Mouse (Mus musculus) intestine, embryonic 15.5 days (tissue): ENCODE measurements around the gene Ppp1r13l. TPM values are rescaled to one million over a fixed set of nuclear protein-coding genes. Genes with fewer than 3 reads are reported as not detected.

Experiments
- ATAC-seq: fragments of 200-750 bp; cut with Nextera tagmentation; 2 replicates; pipeline ENCODE4 v1.8.0; 2017; ENCODE audit warnings: moderate TSS enrichment, moderate library complexity
- H3K27ac ChIP-seq: fragments of 300-500 bp; sonication (generic); 2 replicates; pipeline ENCODE4 v1.5.1; 2015; ENCODE audit warnings: mild to moderate bottlenecking, inconsistent platforms
- H3K27me3 ChIP-seq: fragments of 300-500 bp; sonication (generic); replicated peaks from 2 replicates; pipeline ENCODE4 v1.6.1; 2015; ENCODE audit warnings: inconsistent platforms
- H3K36me3 ChIP-seq: fragments of 300-500 bp; sonication (generic); 2 replicates; pipeline ENCODE4 v1.6.1; 2015; ENCODE audit warnings: inconsistent platforms
- H3K4me1 ChIP-seq: fragments of 300-500 bp; sonication (generic); replicated peaks from 2 replicates; pipeline ENCODE4 v1.6.1; 2015; ENCODE audit warnings: inconsistent platforms
- H3K4me2 ChIP-seq: fragments of 300-500 bp; sonication (generic); replicated peaks from 2 replicates; pipeline ENCODE4 v1.6.1; 2015; ENCODE audit warnings: mild to moderate bottlenecking, inconsistent platforms
- H3K4me3 ChIP-seq: fragments of 300-500 bp; sonication (generic); replicated peaks from 2 replicates; pipeline ENCODE4 v1.5.1; 2015; ENCODE audit warnings: inconsistent platforms
- H3K9ac ChIP-seq: fragments of 300-500 bp; sonication (generic); 2 replicates; pipeline ENCODE4 v1.6.1; 2015; ENCODE audit warnings: inconsistent platforms
- H3K9me3 ChIP-seq: fragments of 300-500 bp; sonication (generic); 2 replicates; pipeline ENCODE4 v1.6.1; 2016; ENCODE audit warnings: inconsistent platforms
- WGBS: fragments of 180-500 bp; shearing (Covaris S2); methylation state at CpG from one replicate; pipeline ENCODE4 v1.1.7; 2015; 5-methylcytosine and 5-hydroxymethylcytosine counted together
- polyA plus RNA-seq: library from polyadenylated mRNA; unstranded; fragments of >200 nt; fragmentation: Nextera tagmentation; extraction: Ambion mirVana; gene quantifications from 2 replicates; pipeline ENCODE4 v1.2.1, GENCODE M21; 2015

The Ppp1r13l gene
- polyA plus RNA-seq, 1 experiment from 2014 or later: 4.8 TPM

DNA sequence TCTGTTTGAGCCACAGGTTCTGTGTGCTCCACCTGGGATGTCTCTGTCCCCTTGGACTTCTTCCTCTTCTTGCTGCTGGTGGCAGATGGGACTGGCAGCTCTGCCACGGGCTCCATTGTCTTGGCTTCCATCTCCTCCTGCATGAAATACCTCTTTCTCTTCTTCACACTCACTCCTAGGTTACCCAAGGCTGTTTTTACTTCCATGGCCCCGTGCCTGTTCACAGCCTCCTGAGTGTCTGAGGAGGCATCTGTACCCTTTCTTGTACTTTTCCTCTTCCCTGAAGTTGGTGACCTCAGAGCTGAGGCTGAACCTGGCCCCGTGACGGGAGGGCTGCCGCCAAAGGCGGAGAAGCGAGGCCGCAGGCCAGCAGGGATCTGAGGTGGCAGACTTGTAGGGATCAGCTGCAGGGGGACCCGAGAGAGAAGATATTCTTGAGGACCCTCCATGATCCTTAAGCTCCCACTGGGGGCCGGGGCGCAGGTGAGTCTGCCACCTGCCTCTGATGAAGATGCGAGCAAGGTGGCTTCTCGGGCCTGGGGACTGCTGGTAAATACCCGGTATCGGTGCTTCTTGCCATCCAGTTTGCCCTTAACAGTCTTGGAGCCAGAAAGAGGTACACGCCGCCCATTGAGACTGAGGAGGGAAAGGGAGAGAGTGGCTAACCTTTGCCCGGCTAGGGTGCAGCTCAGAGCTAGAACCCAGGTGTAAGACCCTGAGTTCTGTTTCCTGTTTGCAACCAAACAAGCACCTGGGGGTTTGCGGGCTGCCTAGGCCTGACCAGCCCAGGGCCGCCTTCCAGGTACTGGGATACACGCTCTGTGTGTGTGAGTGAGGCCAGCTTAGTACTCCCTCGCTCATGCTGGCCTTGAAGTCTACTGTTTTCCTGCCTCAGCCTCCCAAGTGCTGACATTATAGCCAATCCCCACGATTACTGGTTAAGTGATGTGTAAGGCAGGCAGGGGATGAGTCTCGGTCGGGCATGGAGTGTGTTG lies 1.9 kb upstream of the Ppp1r13l start:
- no peaks in the 10 kb centered on the region for H3K27me3 ChIP-seq
- H3K36me3 ChIP-seq: peaks cover 15% of the 10 kb centered on the region; the same call in 1 of the 2 replicates
- no peak for ATAC-seq
- H3K4me2 ChIP-seq: peak overlapping the region; percentile 99
- H3K4me1 ChIP-seq: peaks cover 29% of the 10 kb centered on the region
- H3K9ac ChIP-seq: no peak overlapping the region
- WGBS: 87% methylated on average over 25 of the region's 25 CpGs
- no peaks in the 10 kb centered on the region for H3K9me3 ChIP-seq
- peak overlapping the region; percentile 73; the same call in 1 of the 2 replicates for H3K4me3 ChIP-seq
- no peak overlapping the region for H3K27ac ChIP-seq

DNA sequence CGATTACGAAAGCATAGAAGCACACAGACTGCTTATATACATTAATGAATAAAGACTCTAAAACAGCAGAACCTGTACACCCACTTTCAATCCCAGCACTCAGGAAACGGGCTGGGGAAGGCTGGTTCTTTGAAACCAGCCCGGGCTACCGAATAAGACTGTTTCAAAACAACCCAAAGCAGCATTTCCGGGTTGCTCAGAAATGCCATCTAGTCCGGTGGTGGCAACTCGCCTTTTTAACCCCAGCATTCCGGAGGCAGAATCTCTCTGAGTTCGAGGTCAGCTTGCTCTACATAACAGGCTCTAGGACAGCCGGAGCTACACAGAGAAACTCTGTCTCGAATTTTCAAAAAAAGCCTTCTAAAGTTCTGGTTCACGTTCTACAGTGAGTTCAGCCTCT lies 915 bp upstream of the Ppp1r13l start:
- WGBS: 19% methylated on average over 13 of the region's 13 CpGs
- Histone ChIP-seq H3K9ac (peak overlapping the region; percentile 52), H3K27ac (no peak overlapping the region), H3K4me1 (peaks cover 29% of the 10 kb centered on the region), H3K4me2 (peak overlapping the region; percentile 99), H3K27me3 (no peaks in the 10 kb centered on the region), H3K4me3 (peak overlapping the region; percentile 73), H3K36me3 (peaks cover 15% of the 10 kb centered on the region; the same call in 1 of the 2 replicates), H3K9me3 (no peaks in the 10 kb centered on the region)
- no peak for ATAC-seq

DNA sequence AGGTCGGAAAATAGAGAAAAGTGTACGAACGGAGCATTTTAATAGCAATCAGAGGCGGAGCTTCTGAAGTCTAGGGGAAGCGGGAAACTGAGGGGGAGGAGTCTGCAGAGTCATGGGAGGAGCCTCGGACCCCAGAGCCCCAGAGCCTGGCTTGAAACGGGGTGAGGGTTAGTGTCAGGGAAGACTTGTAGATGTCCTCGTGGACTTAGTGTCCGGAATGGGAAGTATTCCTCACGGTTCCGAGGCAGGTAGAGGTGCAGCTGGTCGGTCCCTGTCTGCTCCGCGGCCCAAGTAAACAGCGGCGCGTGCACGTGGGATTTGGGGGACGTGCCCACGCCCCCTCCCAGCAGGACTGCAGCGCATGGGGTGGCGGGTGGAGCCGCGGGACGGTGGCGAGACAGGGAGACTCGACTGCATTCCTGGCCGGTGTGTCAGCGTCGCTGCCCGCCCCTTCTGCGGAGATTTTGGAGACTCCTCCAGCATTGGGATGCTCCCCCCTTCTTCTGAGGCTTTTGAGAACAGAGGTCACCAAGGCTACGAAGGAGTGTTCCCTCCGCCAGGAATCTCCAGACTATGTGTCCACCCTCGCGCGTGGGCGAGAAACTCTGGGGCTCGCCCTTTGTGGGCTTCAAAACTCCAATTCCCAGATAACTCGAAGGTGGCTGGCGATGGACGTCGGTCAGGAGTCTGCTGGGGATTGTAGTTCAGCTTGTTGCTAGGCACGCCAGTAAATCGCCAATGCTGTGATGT lies 518 bp downstream of the Ppp1r13l start:
- Histone ChIP-seq H3K4me3 (peak overlapping the region; percentile 73), H3K4me1 (peaks cover 36% of the 10 kb centered on the region), H3K27me3 (no peaks in the 10 kb centered on the region), H3K27ac (peak overlapping the region; percentile 70), H3K9me3 (no peaks in the 10 kb centered on the region), H3K4me2 (peak overlapping the region; percentile 99), H3K36me3 (peaks cover 15% of the 10 kb centered on the region; the same call in 1 of the 2 replicates), H3K9ac (peak overlapping the region; percentile 52)
- WGBS: under 1% methylated on average over 45 of the region's 45 CpGs
- peak; percentile 79 for ATAC-seq

DNA sequence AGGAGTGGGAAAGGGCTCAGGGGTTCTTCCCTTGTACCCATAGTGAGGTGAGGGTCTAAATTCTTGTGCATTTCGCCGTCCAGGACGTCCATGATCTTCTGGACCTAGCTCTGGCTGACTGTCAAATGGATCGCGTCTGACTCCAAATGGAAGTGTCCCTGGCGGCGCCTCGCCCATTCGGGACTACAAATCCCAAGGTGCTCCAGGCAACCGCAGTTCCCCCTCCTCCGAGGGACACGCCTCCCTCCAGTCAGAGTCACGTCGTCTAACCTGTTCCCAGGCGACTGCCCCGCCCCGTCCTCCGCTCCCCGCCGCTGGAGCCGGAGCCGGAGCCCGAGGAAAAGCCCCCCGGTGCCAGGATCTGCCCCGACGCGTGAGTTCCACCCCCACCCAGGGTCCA lies 1.4 kb downstream of the Ppp1r13l start:
- Histone ChIP-seq H3K4me1 (peaks cover 36% of the 10 kb centered on the region), H3K9ac (peak overlapping the region; percentile 54), H3K27me3 (no peaks in the 10 kb centered on the region), H3K4me3 (peak overlapping the region; percentile 73), H3K27ac (0 out of 2 replicates have a peak overlapping the region, but pooled peaks have one; percentile 18), H3K36me3 (0 out of 2 replicates have a peak, but pooled peaks cover 9% of the 10 kb centered on the region), H3K9me3 (no peaks in the 10 kb centered on the region), H3K4me2 (peak overlapping the region; percentile 99)
- under 1% methylated on average over 27 of the region's 27 CpGs for WGBS
- peak; percentile 82 for ATAC-seq

DNA sequence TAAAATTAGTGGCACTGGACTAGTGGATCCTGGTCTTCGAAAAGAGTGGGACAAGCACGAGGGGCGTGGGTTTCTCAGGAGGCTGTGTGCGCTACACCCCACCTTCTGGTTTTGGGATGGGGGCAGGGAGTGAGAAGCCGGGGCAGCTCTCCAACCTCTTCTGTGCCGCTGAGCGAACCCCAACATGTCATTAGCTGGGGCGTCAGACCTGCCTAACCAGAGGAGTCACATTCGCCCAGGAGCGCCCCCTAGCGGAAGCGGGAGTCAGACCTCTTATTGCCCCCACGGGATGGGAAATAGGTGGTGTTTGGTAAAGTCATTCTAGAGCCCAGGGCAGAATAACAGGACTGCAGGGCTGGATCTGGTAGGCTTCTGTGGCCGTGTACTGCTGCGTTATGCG lies 2.2 kb downstream of the Ppp1r13l start:
- Histone ChIP-seq H3K27ac (no peak overlapping the region), H3K4me3 (peak overlapping the region; percentile 73), H3K9me3 (no peaks in the 10 kb centered on the region), H3K4me2 (peak overlapping the region; percentile 99), H3K4me1 (peaks cover 36% of the 10 kb centered on the region), H3K27me3 (no peaks in the 10 kb centered on the region), H3K36me3 (0 out of 2 replicates have a peak, but pooled peaks cover 6% of the 10 kb centered on the region), H3K9ac (peak overlapping the region; percentile 54; the same call in 1 of the 2 replicates)
- 10% methylated on average over 16 of the region's 16 CpGs for WGBS
- no peak for ATAC-seq

DNA sequence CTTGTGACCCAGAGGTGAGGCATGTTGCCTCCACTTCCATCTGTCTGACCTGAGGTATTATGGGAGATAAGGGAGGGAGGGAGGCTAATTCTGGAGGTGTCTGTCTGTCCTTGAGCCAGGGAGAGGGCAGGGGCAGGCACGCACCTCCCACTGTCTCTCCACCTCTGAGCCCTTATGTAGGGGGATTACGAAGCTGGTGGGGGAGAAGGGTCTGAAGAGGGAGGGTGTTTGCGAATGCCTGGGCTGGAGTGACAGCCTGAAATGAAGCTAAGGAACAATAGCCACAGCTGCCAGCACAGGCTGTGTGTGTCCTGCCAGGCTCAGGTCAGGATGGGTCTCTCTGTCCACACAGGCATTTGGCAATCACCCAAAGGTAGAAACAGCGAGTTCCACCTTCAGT lies 2.7 kb downstream of the Ppp1r13l start:
- Histone ChIP-seq H3K9me3 (no peaks in the 10 kb centered on the region), H3K27me3 (no peaks in the 10 kb centered on the region), H3K4me2 (peak overlapping the region; percentile 99), H3K4me3 (no peak overlapping the region), H3K4me1 (peaks cover 34% of the 10 kb centered on the region), H3K36me3 (0 out of 2 replicates have a peak, but pooled peaks cover 6% of the 10 kb centered on the region), H3K9ac (0 out of 2 replicates have a peak overlapping the region, but pooled peaks have one; percentile 54), H3K27ac (no peak overlapping the region)
- 46% methylated on average over 4 of the region's 4 CpGs for WGBS
- no peak for ATAC-seq

DNA sequence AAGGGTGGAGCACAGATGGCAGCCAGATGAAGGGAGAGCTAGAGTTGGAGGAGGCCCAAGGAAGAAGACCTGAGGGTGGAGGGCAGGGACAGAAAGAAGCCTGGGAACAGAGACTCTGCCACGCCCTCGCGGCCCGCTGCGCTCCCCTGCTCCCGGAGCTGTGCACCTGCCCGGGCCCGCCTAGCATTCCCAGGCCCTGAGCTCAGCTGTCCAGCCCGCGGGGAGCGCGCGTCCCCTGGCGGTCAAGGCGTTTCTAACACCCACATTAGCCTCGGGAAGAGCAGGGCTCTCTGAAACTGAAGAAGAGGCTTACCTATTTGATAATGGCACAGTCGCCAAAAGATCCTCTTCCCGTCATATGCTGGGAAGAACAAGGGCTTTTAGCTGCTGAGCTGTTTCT lies 4.3 kb downstream of the Ppp1r13l start:
- Histone ChIP-seq H3K36me3 (no peaks in the 10 kb centered on the region), H3K4me3 (no peak overlapping the region), H3K9me3 (no peaks in the 10 kb centered on the region), H3K27ac (no peak overlapping the region), H3K9ac (no peak overlapping the region), H3K4me1 (peaks cover 29% of the 10 kb centered on the region), H3K27me3 (no peaks in the 10 kb centered on the region), H3K4me2 (peak overlapping the region; percentile 0; the same call in 1 of the 2 replicates)
- ATAC-seq: peak; percentile 30
- 2% methylated on average over 18 of the region's 18 CpGs for WGBS

DNA sequence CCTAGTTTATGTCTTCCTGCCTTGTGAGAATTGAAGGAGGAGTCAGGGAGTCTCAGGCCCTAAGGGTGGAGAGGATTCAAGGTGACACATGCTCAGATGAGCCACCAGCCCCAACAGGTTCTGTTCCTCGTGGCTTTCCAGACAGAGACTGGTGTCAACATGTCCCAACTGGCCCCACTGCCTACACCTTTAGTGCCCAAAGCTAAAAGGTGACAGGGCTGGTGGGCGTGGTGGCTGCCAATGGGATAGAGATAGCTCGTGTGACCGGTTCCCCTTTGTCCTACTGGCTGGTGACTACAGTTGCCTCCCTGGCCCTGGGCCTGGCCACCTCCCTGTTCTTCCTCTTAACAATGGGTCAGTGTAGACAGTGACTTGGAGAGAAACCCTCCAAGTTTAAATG lies 5.8 kb downstream of the Ppp1r13l start:
- Histone ChIP-seq H3K4me2 (no peak overlapping the region), H3K9me3 (no peaks in the 10 kb centered on the region), H3K36me3 (no peaks in the 10 kb centered on the region), H3K4me1 (peaks cover 33% of the 10 kb centered on the region), H3K4me3 (no peak overlapping the region), H3K27me3 (no peaks in the 10 kb centered on the region), H3K27ac (no peak overlapping the region), H3K9ac (no peak overlapping the region)
- ATAC-seq: no peak
- WGBS: 71% methylated on average over 4 of the region's 4 CpGs

DNA sequence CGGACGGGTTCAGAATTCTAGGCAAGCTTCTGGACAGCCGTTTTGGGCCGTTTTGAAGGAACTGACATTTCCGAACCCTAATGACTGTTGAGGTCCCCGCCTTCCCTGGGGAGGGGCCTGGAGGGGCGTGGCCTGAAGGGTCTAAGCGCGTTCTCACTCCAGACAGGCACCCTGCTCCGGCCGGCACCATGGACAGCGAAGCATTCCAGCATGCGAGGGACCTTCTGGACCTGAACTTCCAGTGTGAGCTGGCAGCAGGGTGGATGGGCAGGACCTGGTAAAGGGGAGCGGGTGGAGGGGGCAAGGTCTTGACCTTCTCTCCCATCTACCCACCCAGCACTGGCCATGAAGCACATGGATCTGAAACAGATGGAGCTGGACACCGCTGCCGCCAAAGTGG lies 8.8 kb downstream of the Ppp1r13l start:
- Histone ChIP-seq H3K9me3 (no peaks in the 10 kb centered on the region), H3K4me2 (no peak overlapping the region), H3K27ac (no peak overlapping the region), H3K27me3 (no peaks in the 10 kb centered on the region), H3K36me3 (no peaks in the 10 kb centered on the region), H3K4me3 (no peak overlapping the region), H3K9ac (no peak overlapping the region), H3K4me1 (peaks cover 18% of the 10 kb centered on the region)
- 17% methylated on average over 16 of the region's 16 CpGs for WGBS
- no peak for ATAC-seq

DNA sequence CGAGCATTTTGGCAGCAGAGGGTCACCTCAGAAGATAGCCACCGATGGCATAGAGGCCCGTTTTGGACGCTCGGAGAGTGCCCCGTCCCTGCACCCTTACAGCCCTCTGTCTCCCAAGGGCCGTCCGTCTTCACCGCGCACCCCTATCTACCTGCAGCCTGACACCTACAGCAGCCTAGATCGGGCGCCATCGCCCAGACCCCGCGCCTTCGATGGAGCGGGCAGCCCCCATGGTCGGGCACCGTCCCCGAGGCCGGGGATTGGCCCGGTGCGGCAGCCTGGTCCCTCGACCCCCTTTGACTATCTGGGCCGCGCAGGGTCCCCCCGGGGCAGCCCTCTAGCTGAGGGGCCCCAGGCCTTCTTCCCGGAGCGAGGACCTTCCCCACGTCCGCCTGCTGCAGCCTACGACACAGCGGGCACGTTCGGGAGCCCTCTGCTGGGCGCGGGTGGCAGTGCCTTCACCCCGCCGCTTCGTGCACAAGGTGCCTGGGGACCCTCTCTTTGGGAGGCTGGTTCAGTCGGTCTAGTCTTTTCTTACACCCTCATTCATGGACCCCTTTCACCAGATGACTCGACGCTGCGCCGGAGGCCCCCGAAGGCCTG lies 10.4 kb downstream of the Ppp1r13l start:
- Histone ChIP-seq H3K27me3 (no peaks in the 10 kb centered on the region), H3K27ac (no peak overlapping the region), H3K4me1 (peaks cover 10% of the 10 kb centered on the region; the same call in 1 of the 2 replicates), H3K4me3 (peak overlapping the region; percentile 39), H3K4me2 (peak overlapping the region; percentile 87), H3K36me3 (no peaks in the 10 kb centered on the region), H3K9ac (peak overlapping the region; percentile 47; the same call in 1 of the 2 replicates), H3K9me3 (no peaks in the 10 kb centered on the region)
- ATAC-seq: peak; percentile 73
- WGBS: 11% methylated on average over 46 of the region's 46 CpGs

DNA sequence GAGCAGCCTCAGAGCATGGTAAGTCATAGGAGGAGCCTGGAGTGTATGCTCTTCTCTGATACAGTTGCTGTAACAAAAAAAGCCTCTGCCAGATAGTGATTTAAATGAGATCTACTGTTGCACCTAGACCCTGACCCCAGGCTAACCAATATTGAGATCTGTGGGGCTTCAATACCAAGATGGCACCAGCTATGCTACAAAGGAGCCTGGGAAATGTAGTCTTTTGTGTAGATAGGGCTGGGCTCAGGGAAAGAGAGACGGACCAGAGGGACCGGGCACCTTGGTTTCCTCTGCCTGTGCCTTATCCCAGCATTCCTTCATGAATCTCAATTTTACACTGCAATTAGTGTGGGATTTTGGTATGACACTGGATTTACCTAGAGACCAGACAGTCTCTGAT lies 13.8 kb downstream of the Ppp1r13l start:
- Histone ChIP-seq H3K27ac (no peak overlapping the region), H3K4me1 (peaks cover 9% of the 10 kb centered on the region; the same call in 1 of the 2 replicates), H3K36me3 (no peaks in the 10 kb centered on the region), H3K4me3 (no peak overlapping the region), H3K9me3 (no peaks in the 10 kb centered on the region), H3K9ac (no peak overlapping the region), H3K27me3 (no peaks in the 10 kb centered on the region), H3K4me2 (no peak overlapping the region)
- WGBS: 87% methylated on average over 2 of the region's 2 CpGs
- no peak for ATAC-seq
